Mouse (Mus musculus): Measurements from ENCODE around the gene Fgf14. TPM values are rescaled to one million over a fixed set of nuclear protein-coding genes. Genes with fewer than 3 reads are reported as not detected.

Fgf14 gene
- polyA plus RNA-seq, 1 experiment from 2014 or later, result 1.2 TPM

GRCm38 (mm10) chr14:124266977-124267376 is 409.9 kb downstream of the Fgf14 start:
- Histone ChIP-seq H3K36me3 (ENCODE audit: control insufficient read depth, insufficient read depth, low read length) (no peaks in the 10 kb centered on the region), H3K27me3 (ENCODE audit: control insufficient read depth, insufficient read depth, low read length) (no peaks in the 10 kb centered on the region), H3K27ac (ENCODE audit: low read length) (no peak overlapping the region), H3K9ac (replicated peaks; ENCODE audit: low read depth, low read length) (no peak overlapping the region), H3K4me2 (replicated peaks; ENCODE audit: low read depth, low read length) (no peak overlapping the region), H3K4me3 (ENCODE audit: low read depth, low read length) (no peak overlapping the region), H3K4me1 (ENCODE audit: control insufficient read depth, insufficient read depth, low read length) (no peaks in the 10 kb centered on the region), H3K9me3 (ENCODE audit: control insufficient read depth, low read depth, low read length) (no peaks in the 10 kb centered on the region)
- no peak for ATAC-seq (ENCODE audit: insufficient number of reproducible peaks, insufficient read depth, low FRiP score, low read depth)

DNA sequence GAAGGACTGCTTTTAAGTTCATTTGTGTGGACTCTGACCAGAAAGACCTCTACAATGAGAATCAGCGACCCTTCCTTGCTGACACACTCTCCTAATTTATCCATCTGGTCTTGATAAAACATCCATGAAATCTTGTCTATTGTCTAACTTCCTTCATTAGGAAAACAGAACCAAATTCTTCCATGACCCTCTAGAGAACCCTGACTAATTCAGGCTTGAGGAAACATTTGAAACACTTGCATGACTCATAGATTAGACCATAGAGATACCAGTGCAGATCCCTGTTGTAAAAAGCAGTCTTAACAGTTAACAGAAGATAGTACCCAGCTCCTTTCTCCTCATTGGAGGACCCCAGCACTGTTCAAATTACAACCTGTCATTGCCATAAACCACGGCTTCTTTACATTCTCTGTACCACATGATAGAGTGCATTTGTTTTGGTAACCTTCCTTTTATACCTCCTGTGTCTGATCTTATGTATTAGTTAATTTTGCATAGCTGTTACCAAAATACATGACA is 412.3 kb downstream of the Fgf14 start:
- Histone ChIP-seq H3K36me3 (ENCODE audit: control insufficient read depth, insufficient read depth, low read length) (no peaks in the 10 kb centered on the region), H3K4me3 (ENCODE audit: low read depth, low read length) (no peak overlapping the region), H3K27me3 (ENCODE audit: control insufficient read depth, insufficient read depth, low read length) (no peaks in the 10 kb centered on the region), H3K9ac (replicated peaks; ENCODE audit: low read depth, low read length) (no peak overlapping the region), H3K4me2 (replicated peaks; ENCODE audit: low read depth, low read length) (no peak overlapping the region), H3K9me3 (ENCODE audit: control insufficient read depth, low read depth, low read length) (no peaks in the 10 kb centered on the region), H3K4me1 (ENCODE audit: control insufficient read depth, insufficient read depth, low read length) (no peaks in the 10 kb centered on the region), H3K27ac (ENCODE audit: low read length) (no peak overlapping the region)
- 28% methylated on average over 2 of the region's 2 CpGs for WGBS
- ATAC-seq (ENCODE audit: insufficient number of reproducible peaks, insufficient read depth, low FRiP score, low read depth), result no peak

DNA sequence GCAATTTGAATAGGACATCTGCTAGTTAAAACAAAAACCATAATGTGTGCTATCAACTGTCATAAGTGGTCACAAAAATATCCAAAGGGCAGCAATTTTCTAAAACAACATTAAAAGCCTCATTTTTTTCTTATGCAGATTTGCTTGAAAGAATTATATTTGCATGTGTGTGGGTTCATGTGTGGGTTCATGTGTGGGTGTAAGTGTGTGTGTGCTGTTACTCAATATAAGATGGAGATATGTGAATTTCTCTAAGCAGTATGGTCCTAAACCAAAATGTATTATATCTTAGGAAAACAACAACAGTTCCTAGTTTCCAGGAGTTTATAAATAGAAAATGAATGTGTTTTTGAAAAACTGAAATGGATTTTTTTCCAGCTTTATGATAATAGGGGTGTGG is 413.7 kb downstream of the Fgf14 start:
- Histone ChIP-seq H3K36me3 (ENCODE audit: control insufficient read depth, insufficient read depth, low read length) (no peaks in the 10 kb centered on the region), H3K9me3 (ENCODE audit: control insufficient read depth, low read depth, low read length) (no peaks in the 10 kb centered on the region), H3K4me1 (ENCODE audit: control insufficient read depth, insufficient read depth, low read length) (no peaks in the 10 kb centered on the region), H3K27me3 (ENCODE audit: control insufficient read depth, insufficient read depth, low read length) (no peaks in the 10 kb centered on the region), H3K9ac (replicated peaks; ENCODE audit: low read depth, low read length) (no peak overlapping the region), H3K4me2 (replicated peaks; ENCODE audit: low read depth, low read length) (no peak overlapping the region), H3K27ac (ENCODE audit: low read length) (no peak overlapping the region), H3K4me3 (ENCODE audit: low read depth, low read length) (no peak overlapping the region)
- ATAC-seq (ENCODE audit: insufficient number of reproducible peaks, insufficient read depth, low FRiP score, low read depth), result no peak

GRCm38 (mm10) chr14:124247517-124247916 is 429.4 kb downstream of the Fgf14 start:
- Histone ChIP-seq H3K4me1 (ENCODE audit: control insufficient read depth, insufficient read depth, low read length) (no peaks in the 10 kb centered on the region), H3K4me3 (ENCODE audit: low read depth, low read length) (no peak overlapping the region), H3K27ac (ENCODE audit: low read length) (no peak overlapping the region), H3K4me2 (replicated peaks; ENCODE audit: low read depth, low read length) (no peak overlapping the region), H3K36me3 (ENCODE audit: control insufficient read depth, insufficient read depth, low read length) (no peaks in the 10 kb centered on the region), H3K9ac (replicated peaks; ENCODE audit: low read depth, low read length) (no peak overlapping the region), H3K27me3 (ENCODE audit: control insufficient read depth, insufficient read depth, low read length) (no peaks in the 10 kb centered on the region), H3K9me3 (ENCODE audit: control insufficient read depth, low read depth, low read length) (no peaks in the 10 kb centered on the region)
- 63% methylated on average over 1 of the region's 1 CpGs for WGBS
- ATAC-seq (ENCODE audit: insufficient number of reproducible peaks, insufficient read depth, low FRiP score, low read depth), result no peak

DNA sequence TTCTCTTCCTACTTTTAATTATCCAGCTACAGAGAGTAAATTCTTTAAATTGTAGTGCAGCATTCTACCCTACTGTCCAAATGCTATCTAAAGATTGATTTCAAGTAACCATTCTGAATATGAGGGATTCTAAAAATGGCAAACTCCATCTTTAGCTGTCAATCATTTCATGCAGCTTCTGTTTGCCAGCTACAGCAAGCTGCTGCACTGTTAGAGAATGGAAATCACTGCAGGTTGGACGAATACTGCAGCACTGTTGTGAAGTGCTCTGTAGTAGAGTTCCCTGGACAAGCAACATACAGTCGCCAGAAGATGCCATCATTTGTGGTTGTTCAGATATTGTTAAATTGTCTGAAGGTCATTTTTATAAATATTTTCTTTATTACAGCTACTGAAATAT is 453.5 kb downstream of the Fgf14 start:
- WGBS, result 65% methylated on average over 2 of the region's 2 CpGs
- H3K9me3 ChIP-seq (ENCODE audit: control insufficient read depth, low read depth, low read length), result no peaks in the 10 kb centered on the region
- no peak for ATAC-seq (ENCODE audit: insufficient number of reproducible peaks, insufficient read depth, low FRiP score, low read depth)

GRCm38 (mm10) chr14:124222447-124222846 is 454.5 kb downstream of the Fgf14 start:
- no peaks in the 10 kb centered on the region for H3K9me3 ChIP-seq (ENCODE audit: control insufficient read depth, low read depth, low read length)
- H3K4me2 ChIP-seq (replicated peaks; ENCODE audit: low read depth, low read length), result no peak overlapping the region
- H3K36me3 ChIP-seq (ENCODE audit: control insufficient read depth, insufficient read depth, low read length), result no peaks in the 10 kb centered on the region
- no peak overlapping the region for H3K27ac ChIP-seq (ENCODE audit: low read length)
- no peaks in the 10 kb centered on the region for H3K27me3 ChIP-seq (ENCODE audit: control insufficient read depth, insufficient read depth, low read length)
- WGBS, result 28% methylated on average over 1 of the region's 1 CpGs
- no peaks in the 10 kb centered on the region for H3K4me1 ChIP-seq (ENCODE audit: control insufficient read depth, insufficient read depth, low read length)
- H3K9ac ChIP-seq (replicated peaks; ENCODE audit: low read depth, low read length), result no peak overlapping the region
- H3K4me3 ChIP-seq (ENCODE audit: low read depth, low read length), result no peak overlapping the region
- no peak for ATAC-seq (ENCODE audit: insufficient number of reproducible peaks, insufficient read depth, low FRiP score, low read depth)

More for the DNA sequence above, 453.5 kb downstream of the Fgf14 start:
- H3K36me3 ChIP-seq (ENCODE audit: control insufficient read depth, insufficient read depth, low read length), result no peaks in the 10 kb centered on the region
- no peak overlapping the region for H3K4me3 ChIP-seq (ENCODE audit: low read depth, low read length)
- no peak overlapping the region for H3K9ac ChIP-seq (replicated peaks; ENCODE audit: low read depth, low read length)
- H3K27ac ChIP-seq (ENCODE audit: low read length), result no peak overlapping the region
- H3K4me1 ChIP-seq (ENCODE audit: control insufficient read depth, insufficient read depth, low read length), result no peaks in the 10 kb centered on the region
- H3K4me2 ChIP-seq (replicated peaks; ENCODE audit: low read depth, low read length), result no peak overlapping the region
- no peaks in the 10 kb centered on the region for H3K27me3 ChIP-seq (ENCODE audit: control insufficient read depth, insufficient read depth, low read length)

DNA sequence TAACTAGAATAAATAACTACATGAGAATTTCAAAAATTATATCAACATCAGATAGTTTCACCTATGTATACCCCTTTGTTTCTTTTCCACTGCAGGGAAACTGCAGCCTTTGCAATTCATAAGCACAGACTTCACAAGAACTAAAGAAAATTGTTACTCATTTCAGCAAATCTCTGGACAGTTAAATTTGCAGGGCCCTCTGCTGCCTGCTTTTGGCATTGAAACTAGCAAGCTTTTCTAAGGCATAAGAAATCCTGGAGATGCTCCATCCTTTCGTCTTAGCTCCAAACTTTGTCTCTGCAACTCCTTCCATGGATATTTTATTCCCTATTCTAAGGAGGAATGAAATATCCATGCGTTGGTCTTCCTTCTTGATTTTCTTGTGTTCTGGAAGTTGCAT is 455.9 kb downstream of the Fgf14 start:
- Histone ChIP-seq H3K27me3 (ENCODE audit: control insufficient read depth, insufficient read depth, low read length) (no peaks in the 10 kb centered on the region), H3K27ac (ENCODE audit: low read length) (no peak overlapping the region), H3K9me3 (ENCODE audit: control insufficient read depth, low read depth, low read length) (no peaks in the 10 kb centered on the region), H3K4me1 (ENCODE audit: control insufficient read depth, insufficient read depth, low read length) (no peaks in the 10 kb centered on the region), H3K9ac (replicated peaks; ENCODE audit: low read depth, low read length) (no peak overlapping the region), H3K4me2 (replicated peaks; ENCODE audit: low read depth, low read length) (no peak overlapping the region), H3K36me3 (ENCODE audit: control insufficient read depth, insufficient read depth, low read length) (no peaks in the 10 kb centered on the region), H3K4me3 (ENCODE audit: low read depth, low read length) (no peak overlapping the region)
- WGBS, result 65% methylated on average over 2 of the region's 2 CpGs
- no peak for ATAC-seq (ENCODE audit: insufficient number of reproducible peaks, insufficient read depth, low FRiP score, low read depth)

GRCm38 (mm10) chr14:124195806-124196205 is 481.1 kb downstream of the Fgf14 start:
- peaks cover 22% of the 10 kb centered on the region; the same call in 1 of the 2 replicates for H3K27me3 ChIP-seq (ENCODE audit: control insufficient read depth, insufficient read depth, low read length)
- no peak overlapping the region for H3K4me3 ChIP-seq (ENCODE audit: low read depth, low read length)
- no peak for ATAC-seq (ENCODE audit: insufficient number of reproducible peaks, insufficient read depth, low FRiP score, low read depth)
- H3K27ac ChIP-seq (ENCODE audit: low read length), result no peak overlapping the region
- no peaks in the 10 kb centered on the region for H3K36me3 ChIP-seq (ENCODE audit: control insufficient read depth, insufficient read depth, low read length)
- H3K4me2 ChIP-seq (replicated peaks; ENCODE audit: low read depth, low read length), result no peak overlapping the region
- H3K9me3 ChIP-seq (ENCODE audit: control insufficient read depth, low read depth, low read length), result no peaks in the 10 kb centered on the region
- peaks cover 8% of the 10 kb centered on the region; the same call in 1 of the 2 replicates for H3K4me1 ChIP-seq (ENCODE audit: control insufficient read depth, insufficient read depth, low read length)
- H3K9ac ChIP-seq (replicated peaks; ENCODE audit: low read depth, low read length), result no peak overlapping the region
- WGBS, result 17% methylated on average over 7 of the region's 7 CpGs

- no peak for ATAC-seq (ENCODE audit: insufficient number of reproducible peaks, insufficient read depth, low FRiP score, low read depth)
- H3K27me3 ChIP-seq (ENCODE audit: control insufficient read depth, insufficient read depth, low read length), result peaks cover 22% of the 10 kb centered on the region; the same call in 1 of the 2 replicates
- 25% methylated on average over 10 of the region's 10 CpGs for WGBS
- no peaks in the 10 kb centered on the region for H3K9me3 ChIP-seq (ENCODE audit: control insufficient read depth, low read depth, low read length)
- no peak overlapping the region for H3K4me2 ChIP-seq (replicated peaks; ENCODE audit: low read depth, low read length)
- H3K36me3 ChIP-seq (ENCODE audit: control insufficient read depth, insufficient read depth, low read length), result no peaks in the 10 kb centered on the region
- H3K27ac ChIP-seq (ENCODE audit: low read length), result no peak overlapping the region
- H3K4me1 ChIP-seq (ENCODE audit: control insufficient read depth, insufficient read depth, low read length), result peaks cover 8% of the 10 kb centered on the region; the same call in 1 of the 2 replicates
- H3K4me3 ChIP-seq (ENCODE audit: low read depth, low read length), result no peak overlapping the region
- H3K9ac ChIP-seq (replicated peaks; ENCODE audit: low read depth, low read length), result no peak overlapping the region
These were observed 481.6 kb downstream of the Fgf14 start for GRCm38 (mm10) chr14:124195331-124195730.
